Mouse (Mus musculus) MEL (cell line): ENCODE measurements around the gene Fap. TPM values are rescaled to one million over a fixed set of nuclear protein-coding genes. Genes with fewer than 3 reads are reported as not detected.

Experiments
- DNase-seq: peaks from one replicate; pipeline ENCODE4 v3.0.0; 2011; ENCODE audit warnings: low read depth, low spot score
- H3K27ac ChIP-seq: 2 replicates; pipeline ENCODE4 v1.5.1; 2012; ENCODE audit warnings: low read depth, mild to moderate bottlenecking, control low read depth, low read length, moderate library complexity; ENCODE audit not compliant: control insufficient read depth
- H3K27me3 ChIP-seq, 2 experiments: fragments of 150-350 bp in 1 of 2; sonication (generic) in 1 of 2; 2 replicates each; pipeline ENCODE4 v1.6.1; 2012; ENCODE audit warnings: low read length in 2 of 2, mild to moderate bottlenecking in 2 of 2, improper control_type of control experiment in 1 of 2, moderate library complexity in 1 of 2; ENCODE audit not compliant: insufficient read depth in 2 of 2, control insufficient read depth in 1 of 2
- H3K36me3 ChIP-seq, 2 experiments: 2 replicates each; pipeline ENCODE4 v1.6.1; 2012 to 2014; ENCODE audit warnings: low read length in 2 of 2, improper control_type of control experiment in 1 of 2, inconsistent platforms in 1 of 2, mild to moderate bottlenecking in 1 of 2; ENCODE audit not compliant: insufficient read depth in 2 of 2, control insufficient read depth in 1 of 2
- H3K4me1 ChIP-seq, 2 experiments: fragments of 150-350 bp in 1 of 2; sonication (generic) in 1 of 2; 2 replicates each; pipeline ENCODE4 v1.6.1; 2012; ENCODE audit warnings: low read length in 2 of 2, improper control_type of control experiment in 1 of 2, mild to moderate bottlenecking in 1 of 2; ENCODE audit not compliant: insufficient read depth in 2 of 2, control insufficient read depth in 1 of 2
- H3K4me3 ChIP-seq, 2 experiments: fragments of 150-350 bp in 1 of 2; sonication (generic) in 1 of 2; 2 replicates each; pipeline ENCODE4 v1.5.1; 2012; ENCODE audit warnings: low read depth in 2 of 2, low read length in 2 of 2, mild to moderate bottlenecking in 2 of 2, moderate library complexity in 2 of 2, control low read depth in 1 of 2, improper control_type of control experiment in 1 of 2; ENCODE audit not compliant: control insufficient read depth in 1 of 2, insufficient read depth in 1 of 2
- H3K79me2 ChIP-seq: 2 replicates; pipeline ENCODE4 v1.6.1; 2012; ENCODE audit warnings: mild to moderate bottlenecking, low read length, moderate library complexity; ENCODE audit not compliant: control insufficient read depth, poor library complexity, insufficient read depth
- H3K9ac ChIP-seq: 2 replicates; pipeline ENCODE4 v1.6.1; 2012; ENCODE audit warnings: low read depth, mild to moderate bottlenecking, control low read depth, low read length, moderate library complexity; ENCODE audit not compliant: control insufficient read depth, poor library complexity, severe bottlenecking
- H3K9me3 ChIP-seq: fragments of 150-350 bp; sonication (generic); replicated peaks from 2 replicates; pipeline ENCODE4 v1.6.1; 2012; ENCODE audit warnings: mild to moderate bottlenecking, low read length, improper control_type of control experiment, moderate library complexity; ENCODE audit not compliant: insufficient read depth
- BHLHE40 ChIP-seq: IDR thresholded peaks from 2 replicates; pipeline ENCODE4 v1.6.1; 2012; ENCODE audit warnings: low read depth, mild to moderate bottlenecking, inconsistent platforms, low read length, improper control_type of control experiment, borderline replicate concordance
- ELF1 ChIP-seq: IDR thresholded peaks from 2 replicates; pipeline ENCODE4 v1.6.1; 2014; ENCODE audit warnings: low read depth, mild to moderate bottlenecking, inconsistent platforms, low read length, improper control_type of control experiment, moderate library complexity
- GABPA ChIP-seq: IDR thresholded peaks from 2 replicates; pipeline ENCODE4 v1.6.1; 2012; ENCODE audit warnings: low read depth, mild to moderate bottlenecking, inconsistent platforms, low read length, improper control_type of control experiment, moderate library complexity
- KAT2A ChIP-seq: conservative IDR thresholded peaks from 2 replicates; pipeline ENCODE4 v1.6.1; 2012; ENCODE audit warnings: low read depth, low read length, improper control_type of control experiment, inconsistent platforms
- MAX ChIP-seq: IDR thresholded peaks from 2 replicates; pipeline ENCODE4 v1.6.1; 2011; ENCODE audit warnings: low read length, improper control_type of control experiment
- NELFE ChIP-seq: IDR thresholded peaks from 2 replicates; pipeline ENCODE4 v1.6.1; 2011; ENCODE audit warnings: low read depth, low read length, improper control_type of control experiment
- POLR2AphosphoS2 ChIP-seq: IDR thresholded peaks from 2 replicates; pipeline ENCODE4 v1.6.1; 2011; ENCODE audit warnings: low read length, improper control_type of control experiment
- POLR2AphosphoS5 ChIP-seq: IDR thresholded peaks from 2 replicates; pipeline ENCODE4 v1.6.1; 2012; ENCODE audit warnings: low read depth, borderline replicate concordance, mild to moderate bottlenecking, inconsistent platforms, low read length, moderate library complexity, mixed read lengths
- TBP ChIP-seq: IDR thresholded peaks from 2 replicates; pipeline ENCODE4 v1.8.0; 2011; ENCODE audit warnings: low read depth, low read length, improper control_type of control experiment
- TCF12 ChIP-seq: IDR thresholded peaks from 2 replicates; pipeline ENCODE4 v1.6.1; 2014; ENCODE audit warnings: low read depth, mild to moderate bottlenecking, inconsistent platforms, low read length, improper control_type of control experiment, moderate library complexity
- UBTF ChIP-seq: IDR thresholded peaks from 2 replicates; pipeline ENCODE4 v1.6.1; 2012; ENCODE audit warnings: low read depth, mild to moderate bottlenecking, inconsistent platforms, low read length, improper control_type of control experiment, moderate library complexity, borderline replicate concordance; ENCODE audit not compliant: insufficient read depth
- USF2 ChIP-seq, 2 experiments: IDR thresholded peaks; 2 replicates each; pipeline ENCODE4 v1.6.1; 2011 to 2012; ENCODE audit warnings: improper control_type of control experiment in 2 of 2, low read length in 2 of 2, borderline replicate concordance in 1 of 2, inconsistent platforms in 1 of 2, low read depth in 1 of 2, mild to moderate bottlenecking in 1 of 2; ENCODE audit not compliant: insufficient read depth in 1 of 2
- ZC3H11A ChIP-seq: IDR thresholded peaks from 2 replicates; pipeline ENCODE4 v1.6.1; 2012; ENCODE audit warnings: low read depth, mild to moderate bottlenecking, inconsistent platforms, low read length, improper control_type of control experiment
- polyA plus RNA-seq, 2 experiments: library from polyadenylated mRNA; stranded (reverse) in 1 of 2; unstranded in 1 of 2; fragments of >175 nt in 1 of 2; fragments of >200 nt in 1 of 2; gene quantifications; 2 replicates each; pipeline versions ENCODE4 v1.2.1 to v1.2.4; 2012; ENCODE audit warnings: low replicate concordance in 2 of 2, low read depth in 1 of 2; ENCODE audit not compliant: insufficient read length in 2 of 2, insufficient read depth in 1 of 2, missing spikeins in 1 of 2
- total RNA-seq: library from RNA; depleted of rRNA; stranded (reverse); fragments of 300-350 nt; gene quantifications from 2 replicates; pipeline ENCODE4 v1.2.3, GENCODE M21; 2012; rRNA removed

Gene Fap
- total and polyA plus RNA-seq, 3 experiments: 0.17 to 0.23 TPM; not detected in 1

DNA sequence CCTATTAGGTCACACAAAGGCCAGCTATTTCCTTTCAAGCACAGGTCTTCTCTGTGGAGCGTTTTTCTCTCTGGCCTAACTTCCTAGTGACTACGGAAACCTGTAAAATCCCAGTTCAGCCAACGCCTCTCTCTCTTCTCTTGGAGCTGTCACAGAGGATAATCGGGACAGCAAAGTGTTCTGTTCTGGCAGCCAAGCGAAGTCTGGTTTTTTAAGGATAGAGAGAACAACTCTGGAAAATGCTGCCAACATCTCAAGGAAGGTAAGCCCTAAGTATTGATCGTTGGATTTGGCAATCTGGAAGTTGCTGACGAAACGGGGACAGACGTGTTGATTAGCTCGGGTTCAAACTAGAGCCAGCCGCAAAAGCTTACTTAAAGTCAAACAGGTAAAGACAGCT, 118.9 kb downstream of the Fap start:
- TF ChIP-seq TBP: no peak
- no peak for TF ChIP-seq GABPA
- no peak for TF ChIP-seq BHLHE40
- Histone ChIP-seq H3K4me3 (no peak overlapping the region), H3K4me1 (peaks cover 16 to 20% of the 10 kb centered on the region in 2 experiments), H3K9ac (no peak overlapping the region), H3K9me3 (no peaks in the 10 kb centered on the region), H3K79me2 (no peaks in the 10 kb centered on the region; the same call in 1 of the 2 replicates), H3K27me3 (no peaks in the 10 kb centered on the region), H3K27ac (no peak overlapping the region), H3K36me3 (peaks cover 0 to 16% of the 10 kb centered on the region in 2 experiments; a peak in 2 of 4 replicates)
- DNase-seq: no peak

DNA sequence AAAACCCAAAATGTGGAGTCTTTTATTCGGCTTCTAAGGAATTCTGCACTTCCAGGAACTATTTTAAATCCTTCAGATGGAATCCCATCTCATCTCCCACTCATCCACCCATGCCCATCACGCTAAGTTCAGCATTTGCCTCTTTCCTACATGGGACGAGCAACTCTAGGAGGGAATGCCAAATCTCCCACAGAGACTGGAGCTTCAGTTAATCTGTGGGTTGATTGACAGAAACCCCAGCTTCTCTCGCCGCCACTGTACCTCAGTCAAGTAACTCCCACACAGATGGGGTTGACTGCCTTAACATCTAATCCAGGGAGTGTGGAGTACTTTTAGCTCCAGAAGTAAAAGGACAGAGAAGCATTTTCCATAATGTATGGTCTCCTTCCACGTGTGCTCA, 119.8 kb downstream of the Fap start:
- H3K27ac ChIP-seq: no peak overlapping the region
- H3K27me3 ChIP-seq: no peaks in the 10 kb centered on the region
- peaks cover 21% of the 10 kb centered on the region in 2 experiments for H3K4me1 ChIP-seq
- H3K9me3 ChIP-seq: no peaks in the 10 kb centered on the region
- H3K36me3 ChIP-seq: peaks cover 0 to 21% of the 10 kb centered on the region in 2 experiments; a peak in 2 of 4 replicates
- no peak for DNase-seq
- no peak overlapping the region for H3K4me3 ChIP-seq
- TF ChIP-seq TCF12: no peak
- TF ChIP-seq UBTF: no peak
- TF ChIP-seq USF2 (IDR thresholded peaks at IDR 0.05; ENCODE audit: borderline replicate concordance in 1 of 2, insufficient read depth in 1 of 2, low read depth in 1 of 2, low read length in 2 of 2): no peak
- no peak for TF ChIP-seq NELFE
- TF ChIP-seq ELF1: no peak
- no peak for TF ChIP-seq ZC3H11A
- TF ChIP-seq MAX: no peak
- no peak for TF ChIP-seq KAT2A
- no peak for TF ChIP-seq POLR2AphosphoS2
- no peak for TF ChIP-seq POLR2AphosphoS5
- no peak overlapping the region for H3K9ac ChIP-seq
- H3K79me2 ChIP-seq: no peaks in the 10 kb centered on the region; the same call in 1 of the 2 replicates

Other genes with a start within 250 kb of the Fap start
- 40.4 and 46.7 TPM in 2 replicates for gene Dpp4, start 161.8 kb downstream of the Fap start, total RNA-seq
- gene Dpp4, start 161.8 kb downstream of the Fap start, polyA plus RNA-seq: 10 to 100 TPM; 64.1 to 99.1 TPM
- gene Gcg, start 90.4 kb downstream of the Fap start, total RNA-seq: not detected in 2 replicates
- not detected for gene Gcg, start 90.4 kb downstream of the Fap start, polyA plus RNA-seq
- gene Ifih1, start 72.2 kb upstream of the Fap start, total RNA-seq: 11.4 and 12.8 TPM in 2 replicates
- gene Ifih1, start 72.2 kb upstream of the Fap start, polyA plus RNA-seq: 10 to 100 TPM; 41.5 to 71.9 TPM
- 6.2 and 9.0 TPM in 2 replicates for gene Gca, start 90.2 kb upstream of the Fap start, total RNA-seq
- 10 to 100 TPM in 1 of 2 experiments, not detected in 1; 17.9 TPM for gene Gca, start 90.2 kb upstream of the Fap start, polyA plus RNA-seq